Mouse (Mus musculus) cerebellum, adult 2 months (tissue): Measurements from ENCODE around the gene Gm10260. TPM values are rescaled to one million over a fixed set of nuclear protein-coding genes. Genes with fewer than 3 reads are reported as not detected.

Experiments used
- DNase-seq, 2 experiments: peaks; one replicate each; pipeline ENCODE4 v3.0.0; 2021
- H3K27ac ChIP-seq: fragments of 200-500 bp; 2 replicates; pipeline ENCODE4 v1.5.1; 2012; ENCODE audit warnings: low read length, control low read depth, inconsistent platforms; ENCODE audit not compliant: insufficient read depth
- H3K27me3 ChIP-seq: fragments of 200-500 bp; 2 replicates; pipeline ENCODE4 v1.6.1; 2012; ENCODE audit warnings: inconsistent platforms, mild to moderate bottlenecking, low read length, moderate library complexity; ENCODE audit not compliant: control insufficient read depth, insufficient read depth
- H3K4me1 ChIP-seq: fragments of 200-500 bp; 2 replicates; pipeline ENCODE4 v1.6.1; 2011; ENCODE audit warnings: low read length; ENCODE audit not compliant: control insufficient read depth, insufficient read depth
- H3K4me3 ChIP-seq: fragments of 200-500 bp; replicated peaks from 2 replicates; pipeline ENCODE3; 2011; ENCODE audit warnings: mild to moderate bottlenecking, low read depth, low read length, control low read depth; ENCODE audit not compliant: insufficient read depth
- CTCF ChIP-seq: fragments of 200-500 bp; IDR thresholded peaks from 2 replicates; pipeline ENCODE4 v1.5.1; 2011; ENCODE audit warnings: low read depth, mild to moderate bottlenecking, control low read depth, low read length, moderate library complexity, borderline replicate concordance; ENCODE audit not compliant: insufficient read depth
- POLR2A ChIP-seq: fragments of 200-500 bp; IDR thresholded peaks from 2 replicates; pipeline ENCODE4 v1.6.1; 2011; ENCODE audit warnings: low read length, control low read depth, borderline replicate concordance; ENCODE audit not compliant: insufficient read depth
- WGBS: fragments of 180-500 bp; shearing (Covaris S2); methylation state at CpG from one replicate; pipeline ENCODE4 v1.1.7; 2018; 5-methylcytosine and 5-hydroxymethylcytosine counted together
- polyA plus RNA-seq: library from polyadenylated mRNA; depleted of rRNA; stranded (reverse); fragments of >200 nt; gene quantifications from 2 replicates; pipeline ENCODE4 v1.2.3, GENCODE M21; 2012; rRNA removed

Gm10260 gene
- polyA plus RNA-seq = 3.6 and 3.8 TPM in 2 replicates

DNA sequence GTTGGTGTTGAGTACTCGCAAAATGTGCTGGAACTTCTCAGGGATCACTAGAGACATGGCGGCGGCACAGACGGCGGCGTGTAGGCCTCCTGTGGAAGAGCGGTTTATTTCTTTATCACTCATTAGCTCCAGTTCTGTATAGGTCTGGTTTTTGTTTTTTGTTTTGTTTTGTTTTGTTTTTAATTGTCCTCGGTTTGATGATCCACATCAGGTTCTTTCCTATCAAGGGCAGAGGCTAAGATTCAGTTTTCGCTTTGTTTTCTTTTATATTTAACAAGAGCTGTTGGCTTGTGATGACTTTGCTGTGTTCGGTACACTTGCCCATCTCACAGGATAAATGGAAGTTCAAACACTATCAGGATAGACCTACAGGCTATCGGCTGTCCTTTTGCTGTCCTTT is at the start of gene Gm10260:
Gene Gm10260, minus strand, starts transcription at position 101 of the 400 bp plus-strand sequence.
- H3K27ac ChIP-seq = no peak within 1 kb of the TSS
- TF ChIP-seq CTCF (no peak), POLR2A (no peak)
- no peak for DNase-seq
- H3K27me3 ChIP-seq = no peaks in the 10 kb centered on the region
- H3K4me1 ChIP-seq = no peaks in the 10 kb centered on the region
- no peak within 1 kb of the TSS for H3K4me3 ChIP-seq
- 97% methylated on average over 11 of the region's 11 CpGs for WGBS

DNA sequence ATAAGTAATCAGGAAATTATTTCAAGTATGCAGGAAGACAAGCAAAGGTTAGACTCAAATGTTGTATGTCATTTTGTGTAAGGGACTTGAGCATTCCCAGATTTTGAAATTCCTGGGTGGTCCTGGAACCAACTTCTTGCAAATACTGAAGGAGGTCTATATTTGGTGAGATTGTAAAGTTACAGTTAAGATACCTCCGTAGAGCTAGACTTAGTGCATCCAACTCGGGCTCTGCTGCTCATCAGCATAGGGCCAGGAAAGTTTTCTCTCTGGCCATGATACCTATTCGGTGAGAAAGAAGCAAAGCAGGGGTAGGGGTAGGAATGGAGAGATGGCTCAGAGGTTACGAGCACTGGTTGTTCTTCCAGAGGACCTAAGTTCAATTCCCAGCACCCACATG is 49.4 kb upstream of the Gm10260 start:
- Histone ChIP-seq H3K27me3 (no peaks in the 10 kb centered on the region; the same call in 1 of the 2 replicates), H3K4me1 (no peaks in the 10 kb centered on the region), H3K4me3 (no peak overlapping the region), H3K27ac (no peak overlapping the region)
- 97% methylated on average over 4 of the region's 4 CpGs for WGBS
- TF ChIP-seq POLR2A (no peak), CTCF (no peak)
- DNase-seq = no peak

- no peak for DNase-seq
- 79% methylated on average over 9 of the region's 9 CpGs for WGBS
- no peak overlapping the region for H3K4me3 ChIP-seq
- no peak overlapping the region for H3K27ac ChIP-seq
- H3K4me1 ChIP-seq = no peaks in the 10 kb centered on the region
- no peaks in the 10 kb centered on the region; the same call in 1 of the 2 replicates for H3K27me3 ChIP-seq
- TF ChIP-seq POLR2A (no peak), CTCF (no peak)
Measured at GRCm38 (mm10) chr13:97805907-97806306, 45.5 kb upstream of the Gm10260 start.

DNA sequence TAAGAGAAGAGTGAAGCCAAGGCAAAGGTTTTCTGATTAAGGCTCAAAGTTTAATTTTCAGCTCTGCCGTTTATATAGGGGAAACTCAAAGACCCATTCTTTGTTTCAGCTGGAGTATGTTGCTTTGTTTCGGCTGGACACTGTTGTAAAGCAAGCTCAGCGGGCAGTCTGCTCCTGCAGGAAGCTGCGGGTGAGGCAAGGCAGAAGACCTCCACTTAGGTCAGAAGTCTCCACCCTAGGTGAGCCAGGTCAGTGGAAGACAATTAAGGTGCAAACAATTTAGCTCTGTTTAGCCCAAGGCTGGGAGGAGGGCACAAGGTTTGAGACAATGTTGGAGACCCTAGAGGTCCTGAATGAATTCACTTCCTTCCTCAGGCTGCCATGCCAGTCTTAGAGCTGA is 42.0 kb upstream of the Gm10260 start:
- Histone ChIP-seq H3K4me3 (no peak overlapping the region), H3K4me1 (no peaks in the 10 kb centered on the region), H3K27ac (no peak overlapping the region), H3K27me3 (no peaks in the 10 kb centered on the region; the same call in 1 of the 2 replicates)
- no peak for DNase-seq
- TF ChIP-seq CTCF (no peak), POLR2A (no peak)
- 59% methylated on average over 4 of the region's 4 CpGs for WGBS

DNA sequence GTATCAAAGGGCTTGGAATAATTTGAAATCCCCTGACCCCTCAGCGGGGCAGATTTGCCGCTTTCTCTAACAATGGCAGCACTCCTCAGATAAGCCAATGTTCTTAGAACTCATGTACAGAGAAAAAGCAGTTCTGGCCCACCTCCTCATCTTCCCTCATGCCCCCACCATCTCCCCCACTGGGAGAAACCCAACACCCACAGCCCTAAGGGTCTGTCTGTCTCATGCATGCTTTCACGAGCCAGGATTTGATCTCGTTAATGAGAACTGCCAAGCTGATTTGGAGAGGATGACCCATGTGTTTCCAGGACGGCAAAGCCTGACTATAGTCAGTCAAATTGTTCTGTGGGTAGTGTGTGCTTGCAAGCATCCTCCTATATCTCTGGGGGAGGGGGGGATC is 37.0 kb upstream of the Gm10260 start:
- no peak overlapping the region for H3K4me3 ChIP-seq
- DNase-seq = no peak
- 62% methylated on average over 5 of the region's 5 CpGs for WGBS
- no peaks in the 10 kb centered on the region for H3K4me1 ChIP-seq
- H3K27me3 ChIP-seq = no peaks in the 10 kb centered on the region; the same call in 1 of the 2 replicates
- no peak for TF ChIP-seq POLR2A
- no peak for TF ChIP-seq CTCF
- no peak overlapping the region for H3K27ac ChIP-seq

DNA sequence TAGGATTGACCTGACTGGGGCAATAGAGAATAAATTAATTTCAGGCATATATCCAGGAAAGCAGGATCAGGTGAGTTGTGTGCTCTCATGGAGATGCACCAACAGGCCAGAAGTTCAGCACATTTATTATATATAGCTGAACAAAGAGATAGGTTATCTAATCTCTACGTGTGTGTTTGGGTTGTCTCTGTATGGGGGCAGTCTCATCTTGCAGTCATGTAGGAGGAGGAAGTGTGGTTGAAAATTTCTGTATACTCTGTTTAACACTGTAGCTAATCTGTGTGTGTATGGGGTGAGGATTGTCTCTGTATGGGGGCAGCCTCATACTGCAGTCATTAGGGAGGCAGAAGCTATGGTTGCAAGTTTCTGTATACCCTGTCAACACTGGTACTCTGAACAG is 34.3 kb upstream of the Gm10260 start:
- no peak overlapping the region for H3K27ac ChIP-seq
- H3K4me3 ChIP-seq = no peak overlapping the region
- WGBS = 91% methylated on average over 1 of the region's 1 CpGs
- H3K4me1 ChIP-seq = no peaks in the 10 kb centered on the region
- TF ChIP-seq CTCF (no peak), POLR2A (no peak)
- no peaks in the 10 kb centered on the region for H3K27me3 ChIP-seq
- no peak for DNase-seq

- no peak overlapping the region for H3K4me3 ChIP-seq
- H3K27ac ChIP-seq = no peak overlapping the region
- H3K27me3 ChIP-seq = no peaks in the 10 kb centered on the region
- no peak for TF ChIP-seq CTCF
- 90% methylated on average over 1 of the region's 1 CpGs for WGBS
- DNase-seq = no peak
- H3K4me1 ChIP-seq = no peaks in the 10 kb centered on the region
Measured at GRCm38 (mm10) chr13:97793932-97794331, 33.5 kb upstream of the Gm10260 start.

DNA sequence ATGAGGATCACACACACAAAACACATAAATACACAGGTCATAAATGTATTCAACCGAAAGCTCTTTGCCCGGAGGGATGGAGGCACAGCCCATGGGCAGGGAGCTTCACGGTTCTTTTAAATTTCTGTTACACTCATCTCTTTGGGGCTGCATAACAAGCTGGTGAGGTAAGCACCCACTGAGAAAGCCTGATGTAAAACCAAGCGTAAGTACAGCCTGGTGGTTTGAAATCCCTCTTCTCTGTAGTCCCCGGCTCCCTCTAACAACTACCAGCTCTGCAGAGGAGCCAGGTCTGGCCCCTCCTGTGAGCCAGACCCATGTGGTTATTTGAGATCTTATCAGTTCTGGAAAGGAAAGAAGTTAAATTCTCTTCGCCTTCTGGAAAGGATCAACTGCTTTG is 31.2 kb upstream of the Gm10260 start:
- Histone ChIP-seq H3K4me3 (no peak overlapping the region), H3K27me3 (no peaks in the 10 kb centered on the region; the same call in 1 of the 2 replicates), H3K4me1 (no peaks in the 10 kb centered on the region), H3K27ac (no peak overlapping the region)
- TF ChIP-seq CTCF (no peak), POLR2A (no peak)
- DNase-seq = no peak
- 79% methylated on average over 6 of the region's 6 CpGs for WGBS
